Mouse (Mus musculus) urinary bladder, postnatal 10 days (tissue): Measurements from ENCODE around the gene Olfr768.
"Not testable (repeated sequence)": the region's sequence is repeated elsewhere in the genome, so short reads cannot be mapped to it uniquely, and the experiment has no call there.

ENCODE experiments used
- DNase-seq: peaks from one replicate; pipeline ENCODE4 v3.0.0; 2022; ENCODE audit warnings: low spot score

The Olfr768 gene

GRCm38 (mm10) chr10:129099275-129099674 is at the start of gene Olfr768:
Gene Olfr768 (minus strand): TSS chr10:129099375.
- no peak for DNase-seq

- DNase-seq = no peak
Measured at GRCm38 (mm10) chr10:129138898-129139297, 39.7 kb upstream of the Olfr768 start, which contains the start of gene Olfr770. Gene Olfr770 (minus strand): TSS chr10:129138998.

GRCm38 (mm10) chr10:129117761-129118160 is 18.6 kb upstream of the Olfr768 start, which contains the start of gene Olfr769:
Gene Olfr769 (minus strand): TSS chr10:129117861.
- DNase-seq = no peak

GRCm38 (mm10) chr10:129115146-129115545 is 16.0 kb upstream of the Olfr768 start:
- no peak for DNase-seq

- no peak for DNase-seq
Measured at GRCm38 (mm10) chr10:129101231-129101630, 2.1 kb upstream of the Olfr768 start.

GRCm38 (mm10) chr10:129082810-129083209 is 16.4 kb downstream of the Olfr768 start, which contains the start of gene Olfr767:
Gene Olfr767 (minus strand): TSS chr10:129082910.
- not testable (repeated sequence) for DNase-seq

- DNase-seq = no peak
Measured at GRCm38 (mm10) chr10:129068877-129069276, 30.3 kb downstream of the Olfr768 start, which contains the start of gene Olfr766-ps1. Gene Olfr766-ps1 (minus strand): TSS chr10:129068977.

- DNase-seq = not testable (repeated sequence)
Measured at GRCm38 (mm10) chr10:129049898-129050297, 49.3 kb downstream of the Olfr768 start, which contains the start of gene Olfr765. Gene Olfr765 (minus strand): TSS chr10:129049998.
